Mouse (Mus musculus) heart, postnatal 0 days (tissue): ENCODE results near the gene Unc13b. TPM values are rescaled to one million over a fixed set of nuclear protein-coding genes. Genes with fewer than 3 reads are reported as not detected.

ENCODE experiments used
- ATAC-seq: fragments of 200-750 bp; cut with Nextera tagmentation; 2 replicates; pipeline ENCODE4 v1.8.0; 2017; ENCODE audit warnings: low read depth, moderate number of reproducible peaks, moderate library complexity; ENCODE audit not compliant: insufficient read depth
- DNase-seq: peaks from one replicate; pipeline ENCODE4 v3.0.0-alpha.2; 2016; ENCODE audit warnings: low spot score
- H3K27ac ChIP-seq: fragments of 300-500 bp; sonication (generic); 2 replicates; pipeline ENCODE4 v1.5.1; 2014; ENCODE audit warnings: low read depth, mild to moderate bottlenecking
- H3K27me3 ChIP-seq: fragments of 300-500 bp; sonication (generic); 2 replicates; pipeline ENCODE4 v1.6.1; 2014; ENCODE audit warnings: low read length, mixed read lengths; ENCODE audit not compliant: control insufficient read depth, insufficient read depth
- H3K36me3 ChIP-seq: fragments of 300-500 bp; sonication (generic); replicated peaks from 2 replicates; pipeline ENCODE4 v1.6.1; 2014; ENCODE audit warnings: low read length, mixed read lengths; ENCODE audit not compliant: control insufficient read depth, insufficient read depth
- H3K4me1 ChIP-seq: fragments of 300-500 bp; sonication (generic); 2 replicates; pipeline ENCODE4 v1.6.1; 2014; ENCODE audit warnings: antibody characterized with exemption; ENCODE audit not compliant: control insufficient read depth, insufficient read depth
- H3K4me2 ChIP-seq: fragments of 300-500 bp; sonication (generic); 2 replicates; pipeline ENCODE4 v1.6.1; 2014; ENCODE audit warnings: low read depth, mild to moderate bottlenecking, low read length, moderate library complexity
- H3K4me3 ChIP-seq: fragments of 300-500 bp; sonication (generic); 2 replicates; pipeline ENCODE4 v1.5.1; 2014; ENCODE audit warnings: low read depth, low read length
- H3K9ac ChIP-seq: fragments of 300-500 bp; sonication (generic); replicated peaks from 2 replicates; pipeline ENCODE4 v1.6.1; 2014; ENCODE audit warnings: low read depth, low read length, mixed read lengths
- H3K9me3 ChIP-seq: fragments of 300-500 bp; sonication (generic); replicated peaks from 2 replicates; pipeline ENCODE4 v1.6.1; 2016; ENCODE audit warnings: low read length; ENCODE audit not compliant: control insufficient read depth
- CTCF ChIP-seq: IDR thresholded peaks from 2 replicates; pipeline ENCODE4 v1.5.1; 2016; ENCODE audit warnings: antibody characterized with exemption, control low read depth, low read depth
- EP300 ChIP-seq: IDR thresholded peaks from 2 replicates; pipeline ENCODE4 v1.6.1; 2016; ENCODE audit warnings: antibody characterized with exemption, low read depth
- WGBS: fragments of 180-500 bp; shearing (Covaris S2); extraction: QIAGEN DNeasy Blood & Tissue Kit; methylation state at CpG from one replicate; pipeline ENCODE4 v1.1.7; 2014; 5-methylcytosine and 5-hydroxymethylcytosine counted together
- polyA plus RNA-seq: library from polyadenylated mRNA; unstranded; fragments of >200 nt; fragmentation: Nextera tagmentation; extraction: Ambion mirVana; gene quantifications from 2 replicates; pipeline ENCODE4 v1.2.1, GENCODE M21; 2015
- total RNA-seq: library from RNA; depleted of rRNA; stranded (reverse); fragments of >200 nt; gene quantifications from 2 replicates; pipeline ENCODE4 v1.2.3, GENCODE M21; 2014; ENCODE audit warnings: low replicate concordance

Gene Unc13b
- total and polyA plus RNA-seq, 2 experiments from 2014 or later = 5.4 to 51.8 TPM

DNA sequence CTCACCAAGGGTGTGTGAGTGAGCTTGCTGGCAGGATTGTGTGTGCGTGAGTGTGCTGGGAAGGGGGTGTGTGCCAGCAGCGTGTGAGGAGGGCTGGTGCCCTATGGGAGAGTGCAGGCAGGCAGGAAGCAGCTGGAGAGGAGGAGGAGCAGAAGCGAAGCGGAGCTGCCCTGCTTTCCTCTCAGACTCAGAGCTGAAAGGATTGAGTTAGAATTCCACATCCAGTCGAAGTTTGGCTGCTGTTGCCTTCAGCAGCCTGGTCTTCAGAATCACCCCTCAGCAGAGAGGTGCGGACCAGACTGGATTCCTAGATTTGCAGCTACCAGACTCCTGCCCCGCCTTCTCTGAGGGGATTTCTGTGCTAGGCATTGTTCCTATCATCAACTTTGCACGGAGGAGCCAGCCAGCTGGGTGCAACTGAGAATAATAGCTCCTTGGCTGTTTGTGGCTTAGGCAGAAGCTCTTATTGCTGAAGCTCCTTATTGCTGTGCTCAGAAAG lies 150.4 kb downstream of the Unc13b start:
- Histone ChIP-seq H3K4me2 (peak overlapping the region; percentile 63), H3K9ac (peak overlapping the region; percentile 41; the same call in 1 of the 2 replicates), H3K36me3 (no peaks in the 10 kb centered on the region), H3K27ac (peak overlapping the region; percentile 24; the same call in 1 of the 2 replicates), H3K9me3 (no peaks in the 10 kb centered on the region), H3K27me3 (no peaks in the 10 kb centered on the region), H3K4me1 (no peaks in the 10 kb centered on the region), H3K4me3 (peak overlapping the region; percentile 35)
- peak; percentile 82 for ATAC-seq
- TF ChIP-seq CTCF (no peak), EP300 (no peak)
- 10% methylated on average over 8 of the region's 8 CpGs for WGBS
- DNase-seq = peak; percentile 62

DNA sequence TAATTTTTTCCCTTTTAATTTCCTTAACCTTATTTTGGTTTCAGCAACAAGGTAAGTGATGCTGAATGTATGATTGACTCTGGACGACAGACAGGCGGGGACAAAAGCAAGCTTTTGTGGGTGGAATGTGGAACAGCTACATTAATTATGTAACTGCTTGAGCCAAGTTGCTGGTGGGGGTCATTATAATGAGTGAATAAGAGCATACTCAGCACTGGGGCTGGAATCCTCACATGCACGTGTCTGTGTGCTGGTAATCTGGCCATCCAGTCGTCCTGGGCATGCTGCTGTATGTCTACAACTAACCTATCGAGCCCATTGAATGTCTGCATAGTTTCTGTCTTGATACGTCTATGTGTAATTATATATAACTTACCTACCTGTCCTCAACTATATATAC lies 150.9 kb downstream of the Unc13b start:
- DNase-seq (no peak), ATAC-seq (no peak)
- H3K4me2 ChIP-seq = peak overlapping the region; percentile 63
- H3K4me1 ChIP-seq = no peaks in the 10 kb centered on the region
- no peak overlapping the region for H3K27ac ChIP-seq
- no peaks in the 10 kb centered on the region for H3K36me3 ChIP-seq
- peak overlapping the region; percentile 35; the same call in 1 of the 2 replicates for H3K4me3 ChIP-seq
- H3K9me3 ChIP-seq = no peaks in the 10 kb centered on the region
- no peak for TF ChIP-seq CTCF
- no peak for TF ChIP-seq EP300
- 42% methylated on average over 6 of the region's 6 CpGs for WGBS
- no peaks in the 10 kb centered on the region for H3K27me3 ChIP-seq
- H3K9ac ChIP-seq = no peak overlapping the region

- no peak overlapping the region for H3K9ac ChIP-seq
- ATAC-seq (no peak), DNase-seq (no peak)
- H3K27ac ChIP-seq = no peak overlapping the region
- H3K27me3 ChIP-seq = no peaks in the 10 kb centered on the region
- no peaks in the 10 kb centered on the region for H3K4me1 ChIP-seq
- no peak overlapping the region for H3K4me2 ChIP-seq
- no peak overlapping the region for H3K4me3 ChIP-seq
- TF ChIP-seq EP300 (no peak), CTCF (no peak)
- H3K9me3 ChIP-seq = no peaks in the 10 kb centered on the region
- H3K36me3 ChIP-seq = no peaks in the 10 kb centered on the region
- 49% methylated on average over 3 of the region's 3 CpGs for WGBS
Observed at GRCm38 (mm10) chr4:43216491-43216890, 157.7 kb downstream of the Unc13b start.

- Histone ChIP-seq H3K9ac (no peak overlapping the region), H3K27me3 (no peaks in the 10 kb centered on the region), H3K27ac (no peak overlapping the region), H3K4me1 (no peaks in the 10 kb centered on the region), H3K9me3 (no peaks in the 10 kb centered on the region), H3K4me2 (no peak overlapping the region), H3K4me3 (no peak overlapping the region), H3K36me3 (no peaks in the 10 kb centered on the region)
- no peak for TF ChIP-seq EP300
- TF ChIP-seq CTCF = no peak
- no peak for ATAC-seq
- WGBS = 87% methylated on average over 1 of the region's 1 CpGs
- DNase-seq = no peak
Observed at GRCm38 (mm10) chr4:43217997-43218396, 159.2 kb downstream of the Unc13b start.

DNA sequence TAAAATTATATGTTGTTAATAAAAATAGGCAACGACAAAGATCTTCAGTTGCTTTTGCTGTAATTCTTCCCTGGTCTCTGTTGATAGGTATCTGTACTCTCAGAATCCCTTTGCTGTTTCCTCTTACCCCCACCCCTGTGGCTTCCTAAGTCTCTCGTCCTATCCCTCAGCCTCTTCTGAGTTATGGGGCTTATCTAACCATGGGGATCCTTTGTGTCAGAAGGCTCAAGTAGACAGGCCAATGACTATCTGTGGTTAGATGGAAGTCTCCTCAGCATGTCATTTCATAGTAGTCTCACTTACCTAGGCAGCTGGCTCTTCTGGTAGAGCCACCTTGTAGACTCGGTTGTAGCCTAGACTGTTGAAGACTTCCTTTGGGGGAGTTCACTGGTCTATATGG lies 173.1 kb downstream of the Unc13b start:
- H3K4me1 ChIP-seq = no peaks in the 10 kb centered on the region
- WGBS = 85% methylated on average over 3 of the region's 3 CpGs
- DNase-seq (no peak), ATAC-seq (no peak)
- TF ChIP-seq EP300 = no peak
- no peaks in the 10 kb centered on the region for H3K27me3 ChIP-seq
- H3K9ac ChIP-seq = no peak overlapping the region
- no peak overlapping the region for H3K4me2 ChIP-seq
- no peaks in the 10 kb centered on the region for H3K9me3 ChIP-seq
- H3K36me3 ChIP-seq = no peaks in the 10 kb centered on the region
- no peak overlapping the region for H3K4me3 ChIP-seq
- H3K27ac ChIP-seq = no peak overlapping the region

DNA sequence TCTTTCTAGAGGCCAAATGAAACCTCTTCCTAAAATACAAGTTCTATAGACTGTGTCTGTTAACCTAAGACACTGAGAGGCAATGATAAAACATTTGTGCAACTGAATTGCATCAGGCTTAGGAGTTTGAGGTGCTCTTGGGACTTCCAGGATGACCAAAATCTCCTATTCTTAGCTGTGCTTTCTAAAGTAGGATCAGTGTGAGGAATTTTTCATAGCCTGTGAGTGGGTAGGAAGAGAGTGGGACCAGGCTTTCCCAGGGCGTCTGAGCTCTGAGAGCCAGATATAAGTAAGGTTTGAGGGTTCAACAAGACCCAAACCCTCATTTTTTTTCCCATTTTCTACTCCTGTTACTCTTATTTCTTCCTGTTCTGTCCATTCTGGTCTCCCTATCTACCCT lies 174.2 kb downstream of the Unc13b start:
- no peak for ATAC-seq
- H3K4me2 ChIP-seq = no peak overlapping the region
- no peak overlapping the region for H3K4me3 ChIP-seq
- H3K27me3 ChIP-seq = no peaks in the 10 kb centered on the region
- no peaks in the 10 kb centered on the region for H3K4me1 ChIP-seq
- H3K9me3 ChIP-seq = no peaks in the 10 kb centered on the region
- 86% methylated on average over 1 of the region's 1 CpGs for WGBS
- H3K36me3 ChIP-seq = no peaks in the 10 kb centered on the region
- TF ChIP-seq CTCF (no peak), EP300 (no peak)
- H3K9ac ChIP-seq = no peak overlapping the region
- H3K27ac ChIP-seq = no peak overlapping the region
- no peak for DNase-seq
